Mouse (Mus musculus) liver, postnatal 0 days (tissue): ENCODE measurements around the gene Elp4. TPM values are rescaled to one million over a fixed set of nuclear protein-coding genes. Genes with fewer than 3 reads are reported as not detected.

Experiments
- ATAC-seq: fragments of 200-750 bp; cut with Nextera tagmentation; 2 replicates; pipeline ENCODE4 v1.8.0; 2017; ENCODE audit warnings: mild to moderate bottlenecking, moderate library complexity
- DNase-seq: peaks from one replicate; pipeline ENCODE4 v3.0.0-alpha.2; 2016
- H3K27ac ChIP-seq: fragments of 300-500 bp; sonication (generic); 2 replicates; pipeline ENCODE4 v1.5.1; 2014; ENCODE audit warnings: antibody characterized with exemption, moderate library complexity, mild to moderate bottlenecking, low read depth
- H3K27me3 ChIP-seq: fragments of 300-500 bp; sonication (generic); 2 replicates; pipeline ENCODE4 v1.6.1; 2014; ENCODE audit warnings: low read length, control low read depth, mixed read lengths; ENCODE audit not compliant: insufficient read depth
- H3K36me3 ChIP-seq: fragments of 300-500 bp; sonication (generic); replicated peaks from 2 replicates; pipeline ENCODE4 v1.6.1; 2014; ENCODE audit warnings: mild to moderate bottlenecking, control low read depth, low read length, moderate library complexity, mixed read lengths; ENCODE audit not compliant: insufficient read depth
- H3K4me1 ChIP-seq: fragments of 300-500 bp; sonication (generic); 2 replicates; pipeline ENCODE4 v1.6.1; 2014; ENCODE audit warnings: antibody characterized with exemption, mild to moderate bottlenecking, control low read depth; ENCODE audit not compliant: insufficient read depth
- H3K4me2 ChIP-seq: fragments of 300-500 bp; sonication (generic); 2 replicates; pipeline ENCODE4 v1.6.1; 2014; ENCODE audit warnings: low read depth, mild to moderate bottlenecking, low read length, moderate library complexity, mixed read lengths
- H3K4me3 ChIP-seq: fragments of 300-500 bp; sonication (generic); 2 replicates; pipeline ENCODE4 v1.5.1; 2014; ENCODE audit warnings: low read depth, low read length
- H3K9ac ChIP-seq: fragments of 300-500 bp; sonication (generic); replicated peaks from 2 replicates; pipeline ENCODE4 v1.6.1; 2014; ENCODE audit warnings: mild to moderate bottlenecking, moderate library complexity
- H3K9me3 ChIP-seq: fragments of 300-500 bp; sonication (generic); 2 replicates; pipeline ENCODE4 v1.6.1; 2016; ENCODE audit warnings: mild to moderate bottlenecking, control low read depth, low read length, mixed read lengths
- CTCF ChIP-seq: sonication (generic); IDR thresholded peaks from 2 replicates; pipeline ENCODE4 v1.5.1; 2016; ENCODE audit warnings: antibody characterized with exemption, low read depth
- EP300 ChIP-seq: IDR thresholded peaks from 2 replicates; pipeline ENCODE4 v1.6.1; 2016; ENCODE audit warnings: antibody characterized with exemption, low read depth, mild to moderate bottlenecking
- WGBS: fragments of 180-500 bp; shearing (Covaris S2); extraction: QIAGEN DNeasy Blood & Tissue Kit; methylation state at CpG from one replicate; pipeline ENCODE4 v1.1.7; 2014; ENCODE audit not compliant: insufficient replicate concordance; 5-methylcytosine and 5-hydroxymethylcytosine counted together
- polyA plus RNA-seq: library from polyadenylated mRNA; unstranded; fragments of >200 nt; fragmentation: Nextera tagmentation; extraction: Ambion mirVana; gene quantifications from 2 replicates; pipeline ENCODE4 v1.2.1, GENCODE M21; 2015

Gene Elp4
- polyA plus RNA-seq, 1 experiment from 2014 or later, result 9.7 TPM

DNA sequence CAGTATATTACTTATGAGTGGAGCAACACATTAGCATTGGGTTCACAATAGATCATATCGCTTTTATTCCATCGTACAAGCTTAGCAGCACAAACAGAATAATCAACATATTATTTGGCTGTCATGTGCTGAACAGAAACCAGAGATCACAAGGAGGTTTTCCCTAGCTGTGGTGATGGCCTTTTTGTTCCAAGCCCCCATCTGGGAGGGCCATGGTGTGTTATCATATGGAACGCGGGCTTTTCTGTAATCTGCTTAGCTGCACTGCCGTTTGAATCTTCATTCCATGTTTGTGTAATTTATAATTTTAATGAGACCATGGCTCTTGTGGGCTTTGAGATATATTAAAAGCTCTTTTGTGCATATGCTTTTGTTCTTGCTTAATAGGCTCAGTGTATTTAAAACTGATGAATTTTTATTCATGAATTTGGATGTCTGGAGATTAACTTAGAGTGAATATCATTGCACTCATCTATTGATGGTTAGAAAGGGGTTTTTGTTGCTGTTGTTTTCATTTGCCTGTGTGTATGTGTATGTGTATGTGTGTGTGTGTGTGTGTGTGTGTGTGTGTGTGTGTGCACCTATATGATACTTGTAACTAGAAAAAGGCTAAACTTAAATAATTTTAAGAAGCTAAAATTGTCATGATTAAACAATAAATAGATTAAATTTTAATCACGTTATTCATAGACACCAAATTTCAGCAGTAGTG lies 9.4 kb upstream of the Elp4 start:
- Histone ChIP-seq H3K9ac (no peak overlapping the region), H3K36me3 (no peaks in the 10 kb centered on the region; the same call in 1 of the 2 replicates), H3K4me1 (no peaks in the 10 kb centered on the region), H3K9me3 (no peaks in the 10 kb centered on the region), H3K4me2 (no peak overlapping the region), H3K27me3 (no peaks in the 10 kb centered on the region), H3K27ac (no peak overlapping the region), H3K4me3 (no peak overlapping the region)
- WGBS, result 89% methylated on average over 6 of the region's 6 CpGs
- DNase-seq (no peak), ATAC-seq (no peak)
- TF ChIP-seq CTCF, result no peak
- TF ChIP-seq EP300, result no peak

GRCm38 (mm10) chr2:105910611-105911010 lies 6.2 kb upstream of the Elp4 start:
- ATAC-seq (peak; percentile 53; the same call in 1 of the 2 replicates), DNase-seq (peak; percentile 23)
- WGBS, result 77% methylated on average over 3 of the region's 3 CpGs
- no peak overlapping the region for H3K27ac ChIP-seq
- peaks cover 2% of the 10 kb centered on the region; the same call in 1 of the 2 replicates for H3K4me1 ChIP-seq
- H3K4me2 ChIP-seq, result no peak overlapping the region
- TF ChIP-seq EP300 (no peak), CTCF (no peak)
- H3K27me3 ChIP-seq, result no peaks in the 10 kb centered on the region
- no peaks in the 10 kb centered on the region for H3K9me3 ChIP-seq
- no peak overlapping the region for H3K4me3 ChIP-seq
- H3K9ac ChIP-seq, result no peak overlapping the region
- peaks cover 2% of the 10 kb centered on the region; the same call in 1 of the 2 replicates for H3K36me3 ChIP-seq

- H3K27ac ChIP-seq, result no peak overlapping the region
- H3K27me3 ChIP-seq, result no peaks in the 10 kb centered on the region
- no peak overlapping the region for H3K4me2 ChIP-seq
- TF ChIP-seq CTCF (peak; percentile 42), EP300 (no peak)
- no peak overlapping the region for H3K9ac ChIP-seq
- DNase-seq, result no peak
- H3K4me1 ChIP-seq, result peaks cover 9% of the 10 kb centered on the region
- H3K36me3 ChIP-seq, result peaks cover 2% of the 10 kb centered on the region; the same call in 1 of the 2 replicates
- WGBS, result 80% methylated on average over 5 of the region's 5 CpGs
- H3K9me3 ChIP-seq, result no peaks in the 10 kb centered on the region
- ATAC-seq, result no peak
- H3K4me3 ChIP-seq, result no peak overlapping the region
Measured at GRCm38 (mm10) chr2:105908351-105908750, 4.0 kb upstream of the Elp4 start.

DNA sequence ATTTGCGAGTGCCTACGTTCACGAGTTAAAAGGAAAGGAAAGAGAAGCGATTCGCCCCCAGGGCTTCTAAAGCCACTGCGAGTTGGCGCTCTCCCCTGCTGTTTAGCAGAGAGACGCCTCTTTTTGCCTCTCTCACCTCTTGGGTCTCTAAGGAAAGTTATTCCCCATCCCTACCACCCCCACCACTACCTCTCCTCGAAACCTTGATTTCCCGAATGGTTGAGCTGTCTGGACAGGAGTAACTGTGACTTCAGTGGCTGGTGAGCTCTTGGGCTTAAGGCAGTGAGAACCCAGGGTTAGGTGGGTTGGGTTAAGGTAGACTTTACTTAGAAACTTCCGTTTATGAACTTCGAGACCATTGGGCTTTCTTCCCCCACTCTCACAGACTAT lies 388 bp upstream of the Elp4 start:
- H3K4me3 ChIP-seq, result peak overlapping the region; percentile 74
- under 1% methylated on average over 12 of the region's 12 CpGs for WGBS
- peaks cover 9% of the 10 kb centered on the region for H3K4me1 ChIP-seq
- no peaks in the 10 kb centered on the region for H3K27me3 ChIP-seq
- peak; percentile 49 for ATAC-seq
- peak overlapping the region; percentile 18; the same call in 1 of the 2 replicates for H3K27ac ChIP-seq
- H3K9ac ChIP-seq, result peak overlapping the region; percentile 72
- H3K9me3 ChIP-seq, result no peaks in the 10 kb centered on the region
- H3K36me3 ChIP-seq, result 0 out of 2 replicates have a peak, but pooled peaks cover 2% of the 10 kb centered on the region
- H3K4me2 ChIP-seq, result peak overlapping the region; percentile 89
- DNase-seq, result no peak
- TF ChIP-seq EP300 (no peak), CTCF (no peak)

- no peak for TF ChIP-seq EP300
- no peak for TF ChIP-seq CTCF
- no peak overlapping the region for H3K4me2 ChIP-seq
- H3K4me1 ChIP-seq, result no peaks in the 10 kb centered on the region
- ATAC-seq (no peak), DNase-seq (no peak)
- H3K27ac ChIP-seq, result no peak overlapping the region
- 0 out of 2 replicates have a peak, but pooled peaks cover 2% of the 10 kb centered on the region for H3K36me3 ChIP-seq
- H3K4me3 ChIP-seq, result no peak overlapping the region
- no peaks in the 10 kb centered on the region for H3K27me3 ChIP-seq
- no peaks in the 10 kb centered on the region for H3K9me3 ChIP-seq
- no peak overlapping the region for H3K9ac ChIP-seq
Measured at GRCm38 (mm10) chr2:105890816-105891215, 13.5 kb downstream of the Elp4 start.

GRCm38 (mm10) chr2:105873403-105873802 lies 31.0 kb downstream of the Elp4 start:
- ATAC-seq (no peak), DNase-seq (no peak)
- Histone ChIP-seq H3K36me3 (no peaks in the 10 kb centered on the region), H3K4me3 (no peak overlapping the region), H3K4me1 (no peaks in the 10 kb centered on the region), H3K9ac (no peak overlapping the region), H3K27ac (no peak overlapping the region), H3K9me3 (no peaks in the 10 kb centered on the region), H3K4me2 (no peak overlapping the region), H3K27me3 (no peaks in the 10 kb centered on the region)
- WGBS, result 57% methylated on average over 1 of the region's 1 CpGs
- TF ChIP-seq EP300 (no peak), CTCF (no peak)
